Mouse (Mus musculus): ENCODE measurements around the gene Tbl1x. TPM values are rescaled to one million over a fixed set of nuclear protein-coding genes. Genes with fewer than 3 reads are reported as not detected.
A peak's percentile ranks its signal among the peaks of the same experiment; 100 is the strongest.
"Not testable (repeated sequence)": the region's sequence is repeated elsewhere in the genome, so short reads cannot be mapped to it uniquely, and the experiment has no call there.

Gene Tbl1x
- polyA plus RNA-seq, 1 experiment from 2014 or later = 83.2 TPM

- Histone ChIP-seq H3K27ac (peak overlapping the region; percentile 97), H3K4me1 (no peaks in the 10 kb centered on the region), H3K4me3 (peak overlapping the region; percentile 60), H3K27me3 (no peaks in the 10 kb centered on the region), H3K36me3 (no peaks in the 10 kb centered on the region), H3K9ac (peak overlapping the region; percentile 80), H3K4me2 (replicated peaks) (peak overlapping the region; percentile 51), H3K9me3 (no peaks in the 10 kb centered on the region)
- WGBS = 22% methylated on average over 12 of the region's 12 CpGs
- ATAC-seq (ENCODE audit: insufficient number of reproducible peaks, insufficient read depth, low FRiP score, low TSS enrichment) = no peak
Observed at GRCm38 (mm10) chrX:77511994-77512485, 1.2 kb downstream of the Tbl1x start.

GRCm38 (mm10) chrX:77517274-77518085 is 6.7 kb downstream of the Tbl1x start:
- H3K4me3 ChIP-seq = no peak overlapping the region
- no peak overlapping the region for H3K27ac ChIP-seq
- WGBS = 47% methylated on average over 8 of the region's 8 CpGs
- H3K9ac ChIP-seq = no peak overlapping the region
- ATAC-seq (ENCODE audit: insufficient number of reproducible peaks, insufficient read depth, low FRiP score, low TSS enrichment) = no peak
- H3K4me1 ChIP-seq = no peaks in the 10 kb centered on the region; the same call in 1 of the 2 replicates
- no peaks in the 10 kb centered on the region for H3K36me3 ChIP-seq
- H3K27me3 ChIP-seq = no peaks in the 10 kb centered on the region
- no peak overlapping the region for H3K4me2 ChIP-seq (replicated peaks)
- H3K9me3 ChIP-seq = no peaks in the 10 kb centered on the region

- 57% methylated on average over 1 of the region's 1 CpGs for WGBS
- no peak for ATAC-seq (ENCODE audit: insufficient number of reproducible peaks, insufficient read depth, low FRiP score, low TSS enrichment)
- Histone ChIP-seq H3K4me3 (no peak overlapping the region), H3K4me1 (no peaks in the 10 kb centered on the region; the same call in 1 of the 2 replicates), H3K9ac (no peak overlapping the region), H3K9me3 (no peaks in the 10 kb centered on the region), H3K27ac (no peak overlapping the region), H3K36me3 (no peaks in the 10 kb centered on the region), H3K27me3 (no peaks in the 10 kb centered on the region), H3K4me2 (replicated peaks) (no peak overlapping the region)
Observed at GRCm38 (mm10) chrX:77518929-77519328, 8.1 kb downstream of the Tbl1x start.

GRCm38 (mm10) chrX:77522842-77523375 is 12.1 kb downstream of the Tbl1x start:
- no peaks in the 10 kb centered on the region for H3K36me3 ChIP-seq
- WGBS = 54% methylated on average over 3 of the region's 3 CpGs
- ATAC-seq (ENCODE audit: insufficient number of reproducible peaks, insufficient read depth, low FRiP score, low TSS enrichment) = no peak
- no peaks in the 10 kb centered on the region for H3K4me1 ChIP-seq
- no peak overlapping the region for H3K4me3 ChIP-seq
- no peaks in the 10 kb centered on the region for H3K27me3 ChIP-seq
- no peaks in the 10 kb centered on the region for H3K9me3 ChIP-seq
- no peak overlapping the region for H3K9ac ChIP-seq
- H3K4me2 ChIP-seq (replicated peaks) = no peak overlapping the region
- no peak overlapping the region for H3K27ac ChIP-seq

GRCm38 (mm10) chrX:77525179-77525578 is 14.4 kb downstream of the Tbl1x start:
- Histone ChIP-seq H3K9me3 (no peaks in the 10 kb centered on the region), H3K4me1 (no peaks in the 10 kb centered on the region), H3K36me3 (no peaks in the 10 kb centered on the region), H3K4me2 (replicated peaks) (no peak overlapping the region), H3K27ac (no peak overlapping the region), H3K9ac (no peak overlapping the region), H3K4me3 (no peak overlapping the region), H3K27me3 (no peaks in the 10 kb centered on the region)
- 53% methylated on average over 1 of the region's 1 CpGs for WGBS
- ATAC-seq (ENCODE audit: insufficient number of reproducible peaks, insufficient read depth, low FRiP score, low TSS enrichment) = no peak

- Histone ChIP-seq H3K27me3 (no peaks in the 10 kb centered on the region), H3K36me3 (no peaks in the 10 kb centered on the region), H3K4me3 (no peak overlapping the region), H3K9me3 (no peaks in the 10 kb centered on the region), H3K4me1 (no peaks in the 10 kb centered on the region), H3K27ac (no peak overlapping the region), H3K4me2 (replicated peaks) (no peak overlapping the region), H3K9ac (no peak overlapping the region)
- WGBS = 83% methylated on average over 1 of the region's 1 CpGs
- no peak for ATAC-seq (ENCODE audit: insufficient number of reproducible peaks, insufficient read depth, low FRiP score, low TSS enrichment)
Observed at GRCm38 (mm10) chrX:77528401-77528800, 17.6 kb downstream of the Tbl1x start.

GRCm38 (mm10) chrX:77530997-77531396 is 20.2 kb downstream of the Tbl1x start:
- 79% methylated on average over 5 of the region's 5 CpGs for WGBS

GRCm38 (mm10) chrX:77533922-77534321 is 23.1 kb downstream of the Tbl1x start:
- H3K9ac ChIP-seq = no peak overlapping the region
- no peaks in the 10 kb centered on the region for H3K9me3 ChIP-seq
- no peak overlapping the region for H3K27ac ChIP-seq
- no peaks in the 10 kb centered on the region for H3K4me1 ChIP-seq
- H3K27me3 ChIP-seq = no peaks in the 10 kb centered on the region
- no peak overlapping the region for H3K4me2 ChIP-seq (replicated peaks)
- no peaks in the 10 kb centered on the region for H3K36me3 ChIP-seq
- ATAC-seq (ENCODE audit: insufficient number of reproducible peaks, insufficient read depth, low FRiP score, low TSS enrichment) = no peak
- 66% methylated on average over 2 of the region's 2 CpGs for WGBS
- H3K4me3 ChIP-seq = no peak overlapping the region

More at GRCm38 (mm10) chrX:77530997-77531396, 20.2 kb downstream of the Tbl1x start:
- Histone ChIP-seq H3K4me1 (no peaks in the 10 kb centered on the region), H3K27me3 (no peaks in the 10 kb centered on the region), H3K4me3 (no peak overlapping the region), H3K9me3 (no peaks in the 10 kb centered on the region), H3K4me2 (replicated peaks) (no peak overlapping the region), H3K36me3 (no peaks in the 10 kb centered on the region), H3K27ac (no peak overlapping the region), H3K9ac (no peak overlapping the region)
- ATAC-seq (ENCODE audit: insufficient number of reproducible peaks, insufficient read depth, low FRiP score, low TSS enrichment) = no peak

GRCm38 (mm10) chrX:77539770-77540169 is 29.0 kb downstream of the Tbl1x start:
- not testable (repeated sequence) for H3K9me3 ChIP-seq; H3K4me3 ChIP-seq; ATAC-seq (ENCODE audit: insufficient number of reproducible peaks, insufficient read depth, low FRiP score, low TSS enrichment); H3K27me3 ChIP-seq; H3K4me2 ChIP-seq (replicated peaks); H3K36me3 ChIP-seq; H3K27ac ChIP-seq; H3K9ac ChIP-seq; H3K4me1 ChIP-seq
- 86% methylated on average over 4 of the region's 4 CpGs for WGBS

- Histone ChIP-seq H3K4me3 (no peak overlapping the region), H3K27ac (no peak overlapping the region), H3K9me3 (no peaks in the 10 kb centered on the region), H3K27me3 (no peaks in the 10 kb centered on the region), H3K9ac (no peak overlapping the region), H3K36me3 (no peaks in the 10 kb centered on the region), H3K4me1 (no peaks in the 10 kb centered on the region), H3K4me2 (replicated peaks) (no peak overlapping the region)
- no peak for ATAC-seq (ENCODE audit: insufficient number of reproducible peaks, insufficient read depth, low FRiP score, low TSS enrichment)
Observed at GRCm38 (mm10) chrX:77544003-77544402, 33.2 kb downstream of the Tbl1x start.

GRCm38 (mm10) chrX:77544550-77544949 is 33.7 kb downstream of the Tbl1x start:
- Histone ChIP-seq H3K27ac (no peak overlapping the region), H3K36me3 (no peaks in the 10 kb centered on the region), H3K4me2 (replicated peaks) (no peak overlapping the region), H3K4me3 (no peak overlapping the region), H3K4me1 (no peaks in the 10 kb centered on the region), H3K9me3 (no peaks in the 10 kb centered on the region), H3K27me3 (no peaks in the 10 kb centered on the region), H3K9ac (no peak overlapping the region)
- WGBS = 77% methylated on average over 4 of the region's 4 CpGs
- no peak for ATAC-seq (ENCODE audit: insufficient number of reproducible peaks, insufficient read depth, low FRiP score, low TSS enrichment)

- ATAC-seq (ENCODE audit: insufficient number of reproducible peaks, insufficient read depth, low FRiP score, low TSS enrichment) = no peak
- no peaks in the 10 kb centered on the region for H3K9me3 ChIP-seq
- no peaks in the 10 kb centered on the region for H3K36me3 ChIP-seq
- H3K4me2 ChIP-seq (replicated peaks) = no peak overlapping the region
- no peak overlapping the region for H3K4me3 ChIP-seq
- no peak overlapping the region for H3K9ac ChIP-seq
- H3K27ac ChIP-seq = no peak overlapping the region
- no peaks in the 10 kb centered on the region for H3K27me3 ChIP-seq
- no peaks in the 10 kb centered on the region for H3K4me1 ChIP-seq
Observed at GRCm38 (mm10) chrX:77545362-77546078, 34.7 kb downstream of the Tbl1x start.
